ENCODE assay signal across 27 mouse cellular contexts in genomic region chr15:87773955-87774354, GRCm38 (mm10).
A peak's percentile ranks its signal among the peaks of the same experiment; 100 is the strongest.
DNase-seq lines count a peak whose midpoint lies in the region; ATAC-seq and TF ChIP-seq lines count a peak whose summit lies in the region.
"Had no signal": no experiment of that assay in that cellular context is flagged by ENCODE, and none has a peak within 500 bp of the region (broad histone marks: within the 10 kb centered on the region; RNA-seq: fewer than 3 reads in every experiment).

No protein-coding gene starts in this region.

- WGBS in hindbrain, postnatal 0 days: 55% methylated on average over 4 of the region's 4 CpGs
- WGBS in hindbrain, embryonic 10.5 days: 63% methylated on average over 4 of the region's 4 CpGs
- 48% methylated on average over 4 of the region's 4 CpGs for WGBS in liver, embryonic 12.5 days (ENCODE audit: insufficient replicate concordance)

- H3K36me3 ChIP-seq in hindbrain, postnatal 0 days (ENCODE audit: insufficient read depth, low read length): no peaks in the 10 kb centered on the region
- H3K36me3 ChIP-seq in hindbrain, embryonic 10.5 days: no peaks in the 10 kb centered on the region
- no peaks in the 10 kb centered on the region for H3K36me3 ChIP-seq in testis, adult 2 months (ENCODE audit: control insufficient read depth, insufficient read depth, low read length)
- H3K36me3 ChIP-seq in liver, embryonic 12.5 days: no peaks in the 10 kb centered on the region
- H3K36me3 ChIP-seq: embryonic facial prominence, embryonic 10.5 days; embryonic facial prominence, embryonic 15.5 days; heart, embryonic 10.5 days; heart, embryonic 15.5 days; lung, embryonic 15.5 days had no signal

- H3K9me3 ChIP-seq in hindbrain, postnatal 0 days (ENCODE audit: low read length): no peaks in the 10 kb centered on the region
- H3K9me3 ChIP-seq in hindbrain, embryonic 10.5 days: peaks cover under 1% of the 10 kb centered on the region; the same call in 1 of the 2 replicates
- no peaks in the 10 kb centered on the region for H3K9me3 ChIP-seq in liver, embryonic 12.5 days (replicated peaks)
- H3K9me3 ChIP-seq: embryonic facial prominence, embryonic 15.5 days; heart, embryonic 10.5 days; heart, embryonic 15.5 days; lung, embryonic 15.5 days had no signal

- no peak for TF ChIP-seq POLR2A in testis, adult 2 months (IDR thresholded peaks at IDR 0.05; ENCODE audit: control insufficient read depth, low read depth, low read length)

- H3K4me2 ChIP-seq in hindbrain, postnatal 0 days (ENCODE audit: low read depth, low read length): no peak overlapping the region
- no peak overlapping the region for H3K4me2 ChIP-seq in liver, embryonic 12.5 days
- H3K4me2 ChIP-seq: embryonic facial prominence, embryonic 15.5 days; forebrain, embryonic 13.5 days; heart, embryonic 15.5 days; hindbrain, embryonic 13.5 days; lung, embryonic 15.5 days; midbrain, embryonic 11.5 days; neural tube, embryonic 13.5 days had no signal

- no peak for DNase-seq in hindbrain, postnatal 0 days (ENCODE audit: low spot score)
- DNase-seq in hindbrain, embryonic 10.5 days (ENCODE audit: low spot score): no peak
- no peak for DNase-seq in testis, postnatal 14 days (ENCODE audit: low spot score)
- peak; percentile 21 for DNase-seq in ZHBTc4 (ENCODE audit: low read depth, low spot score)
- no peak for DNase-seq in thymus, postnatal 25 days
- DNase-seq: adrenal gland, adult 2 months; adrenal gland, postnatal 36 days; cerebellum, adult 2 months; cerebellum, postnatal 25 days; gastrocnemius, postnatal 25 days; heart, postnatal 36 days; kidney, adult 11 months; kidney, postnatal 36 days; layer of hippocampus, postnatal 36 days; right cerebral cortex, postnatal 4 days had no signal

- H3K4me3 ChIP-seq in hindbrain, postnatal 0 days (ENCODE audit: low read length): no peak overlapping the region
- H3K4me3 ChIP-seq in hindbrain, embryonic 10.5 days: no peak overlapping the region
- H3K4me3 ChIP-seq in testis, adult 2 months (ENCODE audit: control insufficient read depth, low read depth, low read length): no peak overlapping the region
- no peak overlapping the region for H3K4me3 ChIP-seq in liver, embryonic 12.5 days
- H3K4me3 ChIP-seq: embryonic facial prominence, embryonic 10.5 days; embryonic facial prominence, embryonic 15.5 days; forebrain, embryonic 13.5 days; heart, embryonic 10.5 days; heart, embryonic 15.5 days; hindbrain, embryonic 13.5 days; lung, embryonic 15.5 days; neural tube, embryonic 13.5 days had no signal

- no peaks in the 10 kb centered on the region for H3K4me1 ChIP-seq in hindbrain, postnatal 0 days (ENCODE audit: insufficient read depth, low read length)
- H3K4me1 ChIP-seq in hindbrain, embryonic 10.5 days (replicated peaks): no peaks in the 10 kb centered on the region
- H3K4me1 ChIP-seq in testis, adult 2 months (ENCODE audit: control insufficient read depth, insufficient read depth, low read length): no peaks in the 10 kb centered on the region
- no peaks in the 10 kb centered on the region for H3K4me1 ChIP-seq in liver, embryonic 12.5 days
- H3K4me1 ChIP-seq: embryonic facial prominence, embryonic 10.5 days; embryonic facial prominence, embryonic 15.5 days; forebrain, embryonic 13.5 days; heart, embryonic 10.5 days; heart, embryonic 15.5 days; lung, embryonic 15.5 days; neural tube, embryonic 13.5 days had no signal

- H3K9ac ChIP-seq in hindbrain, postnatal 0 days (replicated peaks; ENCODE audit: low read length): no peak overlapping the region
- H3K9ac ChIP-seq in liver, embryonic 12.5 days: no peak overlapping the region
- H3K9ac ChIP-seq: embryonic facial prominence, embryonic 15.5 days; forebrain, embryonic 13.5 days; heart, embryonic 15.5 days; hindbrain, embryonic 13.5 days; lung, embryonic 15.5 days; neural tube, embryonic 13.5 days had no signal

- no peak for ATAC-seq in hindbrain, postnatal 0 days
- no peak for ATAC-seq in liver, embryonic 12.5 days
- ATAC-seq: activated CD4-positive, CD25-positive, alpha-beta regulatory T cell, adult 4 months; forebrain, embryonic 13.5 days had no signal

- no peaks in the 10 kb centered on the region for H3K27me3 ChIP-seq in hindbrain, postnatal 0 days (ENCODE audit: insufficient read depth, low read length)
- H3K27me3 ChIP-seq in hindbrain, embryonic 10.5 days (ENCODE audit: insufficient read depth, poor library complexity, severe bottlenecking): no peaks in the 10 kb centered on the region
- no peaks in the 10 kb centered on the region for H3K27me3 ChIP-seq in testis, adult 2 months (ENCODE audit: control insufficient read depth, insufficient read depth, low read length)
- no peaks in the 10 kb centered on the region for H3K27me3 ChIP-seq in liver, embryonic 12.5 days (replicated peaks)
- H3K27me3 ChIP-seq: embryonic facial prominence, embryonic 15.5 days; forebrain, embryonic 13.5 days; heart, embryonic 15.5 days; hindbrain, embryonic 13.5 days; lung, embryonic 15.5 days; neural tube, embryonic 13.5 days had no signal

- no peak overlapping the region for H3K27ac ChIP-seq in hindbrain, postnatal 0 days
- no peak overlapping the region for H3K27ac ChIP-seq in hindbrain, embryonic 10.5 days
- no peak overlapping the region for H3K27ac ChIP-seq in testis, adult 2 months (ENCODE audit: control insufficient read depth, insufficient read depth, low read depth, low read length)
- H3K27ac ChIP-seq in liver, embryonic 12.5 days: no peak overlapping the region
- H3K27ac ChIP-seq: embryonic facial prominence, embryonic 10.5 days; embryonic facial prominence, embryonic 15.5 days; forebrain, embryonic 13.5 days; heart, embryonic 10.5 days; heart, embryonic 15.5 days; hindbrain, embryonic 13.5 days; lung, embryonic 15.5 days; neural tube, embryonic 13.5 days had no signal

- 0 out of 2 replicates have a peak, but pooled peaks have one; percentile 8 for TF ChIP-seq CTCF in hindbrain, postnatal 0 days (IDR thresholded peaks at IDR 0.05; ENCODE audit: low read depth)
- peak; percentile 27; the same call in 1 of the 2 replicates for TF ChIP-seq CTCF in testis, adult 2 months (IDR thresholded peaks at IDR 0.05; ENCODE audit: control insufficient read depth, insufficient read depth, insufficient replicate concordance, low read depth, low read length)
